Mouse (Mus musculus) CD8-positive naive resting alpha-beta T cell, adult 2 months (primary cell): ENCODE data around the gene Daam1.
"Not testable (repeated sequence)": the region's sequence is repeated elsewhere in the genome, so short reads cannot be mapped to it uniquely, and the experiment has no call there.

ENCODE experiments used
- DNase-seq, 2 experiments: peaks; one replicate each; pipeline ENCODE4 v3.0.0; 2022; ENCODE audit warnings: low read depth in 2 of 2, low spot score in 2 of 2

The Daam1 gene

DNA sequence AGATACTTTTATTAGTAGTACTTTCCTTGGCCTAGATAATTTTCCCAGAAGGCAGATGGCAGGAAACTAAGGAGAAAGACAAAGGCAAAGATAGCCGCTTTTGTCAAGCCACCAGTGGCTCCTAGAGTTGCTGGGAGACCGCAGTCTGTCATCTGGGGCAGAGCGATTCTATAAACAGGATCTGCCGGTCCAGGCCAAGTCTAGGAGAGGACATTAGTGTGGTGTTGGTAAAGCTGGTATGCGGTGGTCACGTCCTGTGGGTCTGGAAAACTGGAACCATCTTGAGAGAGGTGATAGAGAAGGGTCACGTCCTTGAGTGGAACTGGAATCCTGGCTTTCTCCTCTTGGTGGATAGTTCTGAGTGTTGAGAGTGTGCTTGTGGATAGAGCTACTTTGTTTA is 3.2 kb downstream of the Daam1 start:
- DNase-seq, result no peak

DNA sequence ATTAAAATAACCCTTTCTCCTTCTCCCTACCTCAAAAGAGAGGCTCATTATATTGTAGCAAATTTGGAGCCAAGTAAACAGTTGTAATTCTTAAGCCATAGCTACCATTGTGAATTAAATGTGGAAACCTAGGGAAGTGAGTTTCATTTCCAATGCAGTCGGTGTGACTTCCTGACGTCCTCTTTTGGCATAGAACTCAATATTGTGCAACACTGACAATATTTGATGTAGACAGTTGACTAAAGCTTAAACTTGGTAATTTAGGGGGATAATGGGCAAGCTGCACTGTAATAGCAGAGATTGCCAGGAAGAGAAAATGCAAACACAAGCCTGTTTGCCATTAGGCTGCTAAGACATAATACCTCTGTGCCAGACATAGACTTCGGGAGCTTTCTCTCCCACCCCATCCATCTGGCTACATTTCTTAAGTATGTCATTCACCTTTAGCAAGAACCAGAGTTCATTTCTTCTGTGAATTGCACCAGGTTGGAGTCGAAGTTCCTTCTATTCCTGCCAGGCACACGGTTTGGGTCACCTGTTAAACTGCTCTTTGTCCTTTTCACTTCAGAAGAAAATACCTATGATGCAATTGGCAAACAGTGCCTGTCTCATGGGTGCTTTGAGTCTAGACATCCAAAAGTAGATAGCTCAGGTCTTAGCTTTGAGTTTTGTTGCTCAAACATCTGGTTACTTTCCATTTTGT is 5.2 kb downstream of the Daam1 start:
- DNase-seq, result no peak

DNA sequence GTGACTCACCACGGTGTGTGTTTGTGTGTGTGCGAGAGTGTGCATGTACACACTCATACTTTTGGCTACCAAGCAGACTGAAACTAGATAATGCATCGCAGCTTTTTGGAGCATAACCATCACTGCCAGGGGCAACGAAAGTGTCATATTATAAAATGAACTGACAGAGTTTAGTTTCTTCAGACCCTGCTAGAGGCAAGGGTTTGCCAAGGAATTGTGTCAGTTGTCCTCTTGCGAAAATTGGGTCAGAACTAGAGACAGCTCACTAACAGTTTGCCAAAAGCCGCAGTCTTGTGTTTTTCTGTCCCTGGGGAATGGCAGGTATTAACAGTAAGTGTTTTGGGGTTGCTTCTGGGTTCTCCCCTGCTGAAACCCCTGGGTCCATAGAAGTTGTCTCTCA is 5.9 kb downstream of the Daam1 start:
- no peak for DNase-seq

DNA sequence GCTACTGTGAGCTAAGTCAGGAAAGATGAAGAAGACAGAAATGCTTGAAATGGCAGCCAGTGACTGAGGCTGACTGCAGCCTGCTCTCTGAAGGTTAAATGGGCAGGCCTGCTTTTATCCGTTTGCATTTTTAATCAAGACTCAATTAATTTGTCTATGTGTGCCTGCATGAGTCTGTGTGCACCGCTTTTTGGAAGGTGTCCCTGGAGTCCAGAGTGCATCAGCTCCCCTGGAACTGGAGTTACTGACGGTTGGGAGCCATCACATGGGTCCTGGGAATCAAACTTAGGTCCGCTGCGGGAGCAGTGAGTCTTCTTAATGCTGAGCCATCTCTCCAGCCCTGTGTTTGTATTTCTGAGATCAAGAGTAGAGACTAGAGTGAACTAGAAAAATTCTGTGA is 6.7 kb downstream of the Daam1 start:
- DNase-seq, result no peak

- no peak for DNase-seq
These were observed 7.4 kb downstream of the Daam1 start for GRCm38 (mm10) chr12:71838230-71838629.

GRCm38 (mm10) chr12:71839653-71840052 is 8.8 kb downstream of the Daam1 start:
- no peak for DNase-seq

GRCm38 (mm10) chr12:71840430-71841186 is 9.7 kb downstream of the Daam1 start:
- no peak for DNase-seq

- no peak for DNase-seq
These were observed 11.1 kb downstream of the Daam1 start for GRCm38 (mm10) chr12:71842006-71842405.

DNA sequence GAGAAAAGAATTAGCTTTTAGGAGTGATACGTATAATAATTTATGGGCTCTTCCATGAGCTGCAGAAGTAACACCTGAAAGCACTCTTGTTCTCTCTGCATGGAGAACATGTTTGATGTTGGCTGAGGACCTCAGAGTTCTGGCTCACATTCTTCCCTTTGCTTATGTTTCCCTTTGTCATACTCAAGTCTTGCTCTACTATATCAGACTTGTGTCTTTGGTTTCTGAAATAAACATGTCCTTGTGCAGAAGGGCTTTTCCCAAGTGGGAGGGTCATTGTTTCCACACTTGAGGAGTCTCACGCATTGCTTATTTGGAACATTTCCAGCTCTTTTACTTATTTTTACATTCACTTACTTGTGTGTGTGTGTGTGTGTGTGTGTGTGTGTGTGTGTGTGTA is 11.7 kb downstream of the Daam1 start:
- no peak for DNase-seq

DNA sequence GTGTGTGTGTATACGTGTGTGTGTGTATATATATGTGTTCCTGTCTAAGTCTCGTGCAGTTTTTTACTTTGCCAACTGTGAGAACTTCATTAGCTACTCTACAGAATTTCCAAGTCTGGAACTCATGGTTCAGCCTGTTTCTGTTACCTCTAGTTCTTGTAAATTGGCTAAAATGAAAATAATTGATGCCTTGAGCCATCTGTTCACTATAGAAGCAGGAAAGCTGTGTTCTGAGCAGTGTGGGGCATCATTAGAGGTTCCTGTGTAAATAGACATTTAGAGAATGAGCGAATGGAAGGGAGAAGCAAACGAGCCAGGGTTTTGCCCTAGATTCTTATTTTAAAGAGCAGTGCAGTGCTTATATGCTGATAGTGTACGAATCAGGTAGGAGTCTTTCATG is 14.6 kb downstream of the Daam1 start:
- no peak for DNase-seq

DNA sequence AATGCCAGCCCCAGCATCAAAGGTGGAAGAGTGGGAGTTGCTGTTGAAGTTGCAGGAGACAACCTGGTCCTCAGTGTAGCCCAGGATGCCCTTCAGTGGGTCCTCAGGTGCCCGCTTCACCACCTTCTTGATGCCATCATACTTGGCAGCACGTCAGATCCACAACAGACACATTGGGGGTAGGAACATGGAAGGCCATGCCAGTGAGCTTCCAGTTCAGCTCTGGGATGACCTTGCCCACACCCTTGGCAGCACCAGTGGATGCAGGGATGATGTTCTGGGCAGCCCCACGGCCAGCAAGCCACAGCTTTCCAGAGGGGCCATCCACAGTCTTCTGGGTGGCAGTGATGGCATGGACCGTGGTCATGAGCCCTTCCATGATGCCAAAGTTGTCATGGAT is 15.5 kb downstream of the Daam1 start:
- not testable (repeated sequence) for DNase-seq

DNA sequence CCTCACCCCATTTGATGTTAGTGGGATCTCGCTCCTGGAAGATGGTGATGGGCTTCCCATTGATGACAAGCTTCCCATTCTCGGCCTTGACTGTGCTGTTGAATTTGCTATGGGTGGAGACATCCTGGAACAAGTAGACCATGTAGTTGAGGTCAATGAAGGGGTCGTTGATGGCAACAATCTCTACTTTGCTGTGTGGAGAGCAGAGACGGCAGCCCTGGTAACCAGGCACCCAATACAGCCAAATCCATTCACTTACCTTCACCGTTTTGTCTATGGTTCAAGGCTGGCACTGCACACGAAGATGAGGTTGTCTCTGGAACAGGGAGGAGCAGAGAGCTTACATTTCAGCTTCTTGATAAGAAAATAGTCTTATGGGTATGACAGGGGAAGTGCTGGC is 16.1 kb downstream of the Daam1 start:
- DNase-seq, result not testable (repeated sequence)

DNA sequence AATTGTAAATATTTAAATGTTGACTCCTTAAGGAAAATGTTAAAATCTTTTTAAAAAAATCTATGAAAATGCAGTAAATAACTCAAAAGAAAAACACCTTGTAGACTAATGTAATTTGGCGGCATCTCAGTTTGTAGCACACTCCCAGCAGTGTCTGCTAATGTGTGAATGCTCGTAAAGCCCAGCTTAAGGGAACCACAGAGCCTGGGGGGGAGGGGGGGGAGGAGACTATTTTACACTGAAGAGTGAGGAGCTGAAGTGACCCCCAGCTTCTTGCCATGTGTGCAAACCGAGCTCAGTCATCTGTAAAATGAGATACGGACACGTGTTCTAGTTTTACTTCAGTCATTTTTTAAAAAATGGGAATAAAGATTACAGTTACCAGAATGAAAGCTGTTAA is 16.7 kb downstream of the Daam1 start:
- no peak for DNase-seq

DNA sequence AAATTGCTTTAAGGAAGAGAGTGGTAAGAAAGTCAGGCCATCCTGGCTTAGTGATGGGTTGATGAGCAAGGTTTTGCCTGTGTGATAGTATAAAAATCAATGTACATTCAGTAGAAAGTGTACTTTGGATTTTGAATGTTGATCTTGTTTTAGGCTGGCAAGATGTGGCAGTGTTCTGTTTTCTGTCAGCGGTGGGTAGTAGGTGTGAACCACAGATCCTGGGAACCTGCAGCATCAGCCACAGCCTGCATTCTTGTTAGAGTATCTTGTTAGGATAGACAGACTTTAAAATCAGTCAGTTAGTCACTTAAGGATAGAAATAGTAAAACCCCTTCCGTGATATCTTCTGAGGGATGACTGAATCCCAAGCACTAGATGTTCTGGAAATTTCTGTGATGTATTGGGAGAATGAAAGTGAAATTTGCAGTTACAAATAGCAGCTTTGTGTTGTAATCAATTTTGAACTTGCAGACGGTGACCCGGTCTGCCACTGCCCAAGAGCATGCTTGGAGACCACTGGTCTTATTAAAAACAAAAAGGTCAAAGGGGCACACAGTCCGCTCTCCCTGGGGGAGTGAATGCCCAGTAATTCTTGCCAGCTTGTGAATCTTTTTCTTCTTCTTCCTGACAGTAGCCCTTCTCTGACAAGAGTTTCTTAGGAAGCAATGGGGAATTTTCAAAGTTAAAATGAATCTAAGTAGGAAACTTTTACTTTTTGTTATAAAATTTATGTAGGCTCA is 17.3 kb downstream of the Daam1 start:
- DNase-seq, result no peak

DNA sequence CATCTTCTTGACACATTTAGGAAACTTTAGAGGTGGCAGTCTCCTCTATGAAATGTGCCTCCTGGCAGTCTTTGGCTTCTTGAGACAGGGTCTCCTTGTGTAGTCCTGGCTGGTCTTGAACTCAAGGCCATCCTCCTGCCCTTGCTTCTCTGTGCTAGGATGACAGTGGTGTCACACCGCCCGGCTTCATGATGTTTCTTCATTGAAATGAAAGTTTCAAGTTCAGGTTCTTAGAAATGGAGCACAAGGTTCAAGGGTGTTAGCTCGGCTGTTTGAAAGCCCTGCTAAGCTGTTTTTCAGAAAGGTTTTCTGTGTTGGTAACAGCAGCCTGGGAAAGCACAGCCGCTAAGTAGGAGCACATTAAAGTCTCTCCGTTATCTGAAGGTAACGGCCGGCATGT is 18.2 kb downstream of the Daam1 start:
- no peak for DNase-seq

GRCm38 (mm10) chr12:71850135-71850534 is 19.3 kb downstream of the Daam1 start:
- no peak for DNase-seq

GRCm38 (mm10) chr12:71852678-71853077 is 21.8 kb downstream of the Daam1 start:
- no peak for DNase-seq

DNA sequence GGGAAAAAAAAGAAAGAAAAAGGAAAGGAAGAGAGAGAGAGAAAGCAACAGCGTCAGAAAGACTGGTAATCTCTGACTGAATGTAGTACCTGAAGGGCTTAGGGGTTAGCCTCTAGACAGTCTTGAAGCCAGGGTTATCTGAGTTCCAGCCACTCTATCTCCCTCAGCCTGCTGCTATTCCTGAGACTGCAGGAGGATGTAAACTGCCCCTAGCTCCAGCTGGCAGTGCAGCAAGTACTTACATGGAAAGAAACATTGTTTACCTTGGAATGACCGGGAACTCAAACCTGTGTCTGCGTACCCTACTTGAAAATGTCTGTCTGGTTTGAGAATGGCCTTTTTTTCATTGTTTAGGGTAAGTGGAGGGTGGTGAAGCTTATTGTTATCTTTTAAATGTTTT is 22.8 kb downstream of the Daam1 start:
- DNase-seq, result no peak

DNA sequence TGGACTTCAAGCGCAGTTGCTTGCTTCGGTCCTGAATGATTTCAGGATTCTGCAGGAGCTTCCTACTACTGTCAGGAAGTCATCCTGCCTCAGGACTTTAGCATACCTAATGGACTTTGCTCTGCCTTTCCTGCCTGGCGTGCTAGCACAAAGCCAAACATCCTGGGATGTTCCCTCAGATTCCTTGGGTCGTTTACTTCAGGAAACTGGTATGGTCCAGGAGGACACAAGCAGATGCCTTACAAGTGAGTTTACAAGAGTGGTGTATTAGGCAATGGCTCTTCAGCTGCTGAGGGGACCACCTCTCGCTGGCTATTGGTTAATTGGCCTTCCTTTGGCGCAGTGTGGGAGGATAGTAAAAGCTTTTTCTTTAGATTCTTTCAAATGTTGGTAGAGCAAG is 23.3 kb downstream of the Daam1 start:
- DNase-seq, result no peak

DNA sequence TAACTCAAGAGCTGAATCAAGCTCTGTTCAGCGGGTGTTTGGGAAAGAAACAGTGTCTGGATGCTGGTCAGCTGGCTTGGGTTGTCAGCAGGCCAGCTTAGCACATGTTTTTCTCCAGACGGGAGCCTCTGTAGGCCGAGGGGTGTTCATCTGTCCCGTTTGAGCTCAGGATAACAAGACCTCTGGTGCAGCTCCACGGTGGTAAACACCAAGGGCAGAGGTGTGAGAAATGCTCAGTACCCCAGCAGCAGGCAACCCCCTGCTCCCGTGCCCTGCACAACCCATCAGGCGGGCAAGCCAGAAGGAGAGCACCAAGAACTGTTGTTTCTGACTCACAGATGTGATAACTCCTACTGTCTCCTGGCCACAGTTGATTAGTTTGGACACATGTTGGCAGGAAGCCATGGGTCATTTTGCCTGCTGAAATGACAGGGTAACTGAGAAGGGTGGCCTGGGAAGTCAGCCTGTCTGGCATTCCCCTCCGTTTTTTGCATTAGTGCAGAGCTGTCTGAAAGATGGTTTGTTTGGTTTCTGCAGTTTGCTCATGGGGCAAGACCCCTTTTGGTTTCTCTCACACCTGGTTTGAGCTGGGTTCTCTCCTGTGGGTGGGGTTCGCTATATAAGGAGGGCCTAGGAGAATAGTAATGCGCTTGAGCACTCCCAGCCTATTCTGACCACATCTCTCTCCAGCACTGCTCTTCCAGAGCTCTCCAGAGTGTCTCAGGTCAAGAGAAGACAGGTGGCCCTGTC is 25.0 kb downstream of the Daam1 start:
- DNase-seq, result no peak

GRCm38 (mm10) chr12:71856480-71856754 is 25.5 kb downstream of the Daam1 start:
- no peak for DNase-seq

DNA sequence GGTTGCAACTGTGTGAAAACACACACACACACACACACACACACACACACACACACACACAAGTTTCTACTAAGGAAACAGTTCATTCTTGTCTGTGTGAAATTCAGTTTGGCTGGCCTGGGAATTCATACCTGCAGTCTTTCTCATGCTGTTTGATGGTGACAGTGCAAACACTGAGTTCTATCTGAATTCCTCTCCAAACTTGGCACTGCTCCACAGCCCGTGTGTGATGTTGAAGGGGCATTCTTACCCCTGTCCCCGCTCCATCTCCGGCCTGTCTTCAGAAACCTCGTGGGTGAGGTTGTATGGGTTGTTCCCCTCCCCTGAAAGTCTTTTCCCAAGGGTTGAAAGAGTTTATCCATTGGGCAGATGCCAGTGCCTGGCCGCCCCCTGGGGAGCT is 28.2 kb downstream of the Daam1 start:
- no peak for DNase-seq
